Mouse (Mus musculus): Measurements from ENCODE around the gene Nme9. TPM values are rescaled to one million over a fixed set of nuclear protein-coding genes. Genes with fewer than 3 reads are reported as not detected.

The Nme9 gene
- polyA plus RNA-seq, 1 experiment from 2014 or later = not detected

Other genes starting within 250 kb of the Nme9 start
- not detected in 2 replicates for gene Faiml, start 214.2 kb upstream of the Nme9 start, polyA plus RNA-seq (2014; fragmentation: Nextera tagmentation; extraction: Ambion mirVana)
- gene Cep70, start 208.1 kb upstream of the Nme9 start, polyA plus RNA-seq (2014; fragmentation: Nextera tagmentation; extraction: Ambion mirVana) = 28.0 and 30.6 TPM in 2 replicates
- 0.24 and 0.38 TPM in 2 replicates for gene Esyt3, start 92.9 kb upstream of the Nme9 start, polyA plus RNA-seq (2014; fragmentation: Nextera tagmentation; extraction: Ambion mirVana)
- 11.8 and 13.2 TPM in 2 replicates for gene Mras, start 14.1 kb upstream of the Nme9 start, polyA plus RNA-seq (2014; fragmentation: Nextera tagmentation; extraction: Ambion mirVana)
- gene Armc8, start 117.4 kb downstream of the Nme9 start, polyA plus RNA-seq (2014; fragmentation: Nextera tagmentation; extraction: Ambion mirVana) = 28.9 and 32.5 TPM in 2 replicates
- 27.8 TPM in 2 replicates for gene Dbr1, start 124.3 kb downstream of the Nme9 start, polyA plus RNA-seq (2014; fragmentation: Nextera tagmentation; extraction: Ambion mirVana)
- 0.08 and 0.12 TPM in 2 replicates for gene A4gnt, start 161.0 kb downstream of the Nme9 start, polyA plus RNA-seq (2014; fragmentation: Nextera tagmentation; extraction: Ambion mirVana)
- gene Dzip1l, start 178.0 kb downstream of the Nme9 start, polyA plus RNA-seq (2014; fragmentation: Nextera tagmentation; extraction: Ambion mirVana) = 14.3 and 15.1 TPM in 2 replicates

Measured in intestine, embryonic 14.5 days (tissue).